Comparison of ENCODE assay signal across 23 mouse cellular contexts in genomic region chr2:59813457-59813856, GRCm38 (mm10).
A peak's percentile ranks its signal among the peaks of the same experiment; 100 is the strongest.
DNase-seq lines count a peak whose midpoint lies in the region; ATAC-seq and TF ChIP-seq lines count a peak whose summit lies in the region.
"Had no signal": no experiment of that assay in that cellular context is flagged by ENCODE, and none has a peak within 500 bp of the region (broad histone marks: within the 10 kb centered on the region; RNA-seq: fewer than 3 reads in every experiment).

No protein-coding gene starts in this region.

- no peak overlapping the region for H3K9ac ChIP-seq in hindbrain, embryonic 14.5 days
- H3K9ac ChIP-seq in midbrain, postnatal 0 days (replicated peaks; ENCODE audit: low read length, poor library complexity, severe bottlenecking): no peak overlapping the region
- H3K9ac ChIP-seq: embryonic facial prominence, embryonic 12.5 days; neural tube, embryonic 12.5 days had no signal

- H3K4me2 ChIP-seq in hindbrain, embryonic 14.5 days (replicated peaks): no peak overlapping the region
- no peak overlapping the region for H3K4me2 ChIP-seq in midbrain, postnatal 0 days (ENCODE audit: low read depth, low read length, poor library complexity, severe bottlenecking)
- H3K4me2 ChIP-seq: embryonic facial prominence, embryonic 12.5 days; heart, embryonic 11.5 days; neural tube, embryonic 12.5 days had no signal

- H3K4me3 ChIP-seq in hindbrain, embryonic 14.5 days (replicated peaks; ENCODE audit: low read length): no peak overlapping the region
- no peak overlapping the region for H3K4me3 ChIP-seq in hindbrain, embryonic 10.5 days
- no peak overlapping the region for H3K4me3 ChIP-seq in midbrain, postnatal 0 days (ENCODE audit: low read depth, low read length)
- H3K4me3 ChIP-seq in midbrain, embryonic 10.5 days: no peak overlapping the region
- H3K4me3 ChIP-seq: embryonic facial prominence, embryonic 12.5 days; erythroblast, embryonic 14.5 days; gastrocnemius, adult 2 months; layer of hippocampus, adult 2 months; neural tube, embryonic 12.5 days had no signal

- DNase-seq in cerebellum, adult 11 months: peak; percentile 30
- DNase-seq in cerebellum, adult 11-12 months: no peak
- no peak for DNase-seq in hindbrain, embryonic 14.5 days (ENCODE audit: low spot score)
- no peak for DNase-seq in hindbrain, embryonic 10.5 days (ENCODE audit: low spot score)
- peak; percentile 68 for DNase-seq in midbrain, postnatal 0 days (ENCODE audit: low spot score)
- DNase-seq in midbrain, embryonic 10.5 days (ENCODE audit: low spot score): no peak
- DNase-seq in cerebellum, postnatal 36 days: peak; percentile 51 to 58
- no peak for DNase-seq in neural tube, embryonic 10.5 days (ENCODE audit: extremely low spot score, low spot score)
- DNase-seq: gastrocnemius, adult 2 months; heart, postnatal 14 days; kidney, adult 8-10 months; kidney, postnatal 14 days; layer of hippocampus, postnatal 36 days; liver; lung, postnatal 10 days; right cerebral cortex, postnatal 14 days; spleen, adult 18-20 months; thymus, postnatal 25 days had no signal

- no peak for ATAC-seq in hindbrain, embryonic 14.5 days (ENCODE audit: low FRiP score)
- no peak for ATAC-seq in midbrain, postnatal 0 days (ENCODE audit: low FRiP score)

- 76% methylated on average over 13 of the region's 13 CpGs for WGBS in hindbrain, embryonic 14.5 days
- 90% methylated on average over 13 of the region's 13 CpGs for WGBS in hindbrain, embryonic 10.5 days
- WGBS in midbrain, postnatal 0 days: 57% methylated on average over 13 of the region's 13 CpGs
- WGBS in midbrain, embryonic 10.5 days: 89% methylated on average over 13 of the region's 13 CpGs

- H3K9me3 ChIP-seq in hindbrain, embryonic 14.5 days (ENCODE audit: control insufficient read depth, low read length): no peaks in the 10 kb centered on the region
- H3K9me3 ChIP-seq in hindbrain, embryonic 10.5 days: no peaks in the 10 kb centered on the region
- H3K9me3 ChIP-seq in midbrain, postnatal 0 days (ENCODE audit: low read length): no peaks in the 10 kb centered on the region
- H3K9me3 ChIP-seq in midbrain, embryonic 10.5 days (replicated peaks): no peaks in the 10 kb centered on the region
- H3K9me3 ChIP-seq: embryonic facial prominence, embryonic 12.5 days; neural tube, embryonic 12.5 days had no signal

- H3K4me1 ChIP-seq in hindbrain, embryonic 14.5 days (replicated peaks; ENCODE audit: control insufficient read depth, insufficient read depth, low read length): peaks cover 10% of the 10 kb centered on the region; the same call in 1 of the 2 replicates
- no peaks in the 10 kb centered on the region for H3K4me1 ChIP-seq in hindbrain, embryonic 10.5 days (replicated peaks)
- H3K4me1 ChIP-seq in midbrain, postnatal 0 days (ENCODE audit: insufficient read depth, low read length): no peaks in the 10 kb centered on the region
- peaks cover 5% of the 10 kb centered on the region; the same call in 1 of the 2 replicates for H3K4me1 ChIP-seq in midbrain, embryonic 10.5 days
- H3K4me1 ChIP-seq: embryonic facial prominence, embryonic 12.5 days; neural tube, embryonic 12.5 days had no signal

- no peaks in the 10 kb centered on the region for H3K27me3 ChIP-seq in hindbrain, embryonic 14.5 days (ENCODE audit: control insufficient read depth, insufficient read depth, low read length)
- no peaks in the 10 kb centered on the region for H3K27me3 ChIP-seq in hindbrain, embryonic 10.5 days (ENCODE audit: insufficient read depth, poor library complexity, severe bottlenecking)
- no peaks in the 10 kb centered on the region for H3K27me3 ChIP-seq in midbrain, postnatal 0 days (ENCODE audit: insufficient read depth, low read length)
- H3K27me3 ChIP-seq in midbrain, embryonic 10.5 days (ENCODE audit: low read depth, poor library complexity, severe bottlenecking): 0 out of 2 replicates have a peak, but pooled peaks cover 3% of the 10 kb centered on the region
- H3K27me3 ChIP-seq: embryonic facial prominence, embryonic 12.5 days; neural tube, embryonic 12.5 days had no signal

- 0 out of 2 replicates have a peak overlapping the region, but pooled peaks have one; percentile 9 for H3K27ac ChIP-seq in hindbrain, embryonic 14.5 days
- no peak overlapping the region for H3K27ac ChIP-seq in hindbrain, embryonic 10.5 days
- no peak overlapping the region for H3K27ac ChIP-seq in midbrain, postnatal 0 days (ENCODE audit: low read depth, low read length)
- no peak overlapping the region for H3K27ac ChIP-seq in midbrain, embryonic 10.5 days (replicated peaks)
- H3K27ac ChIP-seq: embryonic facial prominence, embryonic 12.5 days; gastrocnemius, adult 2 months; layer of hippocampus, adult 2 months; neural tube, embryonic 12.5 days had no signal

- no peaks in the 10 kb centered on the region for H3K36me3 ChIP-seq in hindbrain, embryonic 14.5 days (replicated peaks; ENCODE audit: control insufficient read depth, insufficient read depth)
- H3K36me3 ChIP-seq in hindbrain, embryonic 10.5 days: peaks cover 12% of the 10 kb centered on the region
- H3K36me3 ChIP-seq in midbrain, postnatal 0 days (ENCODE audit: insufficient read depth, low read length): no peaks in the 10 kb centered on the region; the same call in 1 of the 2 replicates
- H3K36me3 ChIP-seq in midbrain, embryonic 10.5 days: peaks cover 1% of the 10 kb centered on the region; the same call in 1 of the 2 replicates

- TF ChIP-seq CTCF in midbrain, postnatal 0 days (IDR thresholded peaks at IDR 0.05): no peak

Comparison
In these comparisons a context has a peak if more than half of its experiments do, and no peak if none do; other contexts are left out.
1. DNase-seq: peak in cerebellum, adult 11 months (single experiment), midbrain, postnatal 0 days (single experiment) and cerebellum, postnatal 36 days (2 of 2); none in cerebellum, adult 11-12 months (single experiment), hindbrain, embryonic 14.5 days (single experiment), hindbrain, embryonic 10.5 days (single experiment), midbrain, embryonic 10.5 days (single experiment) and neural tube, embryonic 10.5 days (single experiment).